Mouse (Mus musculus): ENCODE results near the gene Prdx5. TPM values are rescaled to one million over a fixed set of nuclear protein-coding genes. Genes with fewer than 3 reads are reported as not detected.
A peak's percentile ranks its signal among the peaks of the same experiment; 100 is the strongest.

Prdx5 gene
- polyA plus RNA-seq, 1 experiment from 2014 or later = 90.5 TPM

GRCm38 (mm10) chr19:6933436-6934194 lies 23.7 kb upstream of the Prdx5 start:
- Histone ChIP-seq H3K27ac (replicated peaks; ENCODE audit: low read depth, low read length) (no peak overlapping the region), H3K9me3 (ENCODE audit: control insufficient read depth, low read length) (no peaks in the 10 kb centered on the region), H3K4me2 (ENCODE audit: low read depth, severe bottlenecking) (peak overlapping the region; percentile 33), H3K4me1 (ENCODE audit: control insufficient read depth, insufficient read depth, low read length) (peaks cover 7% of the 10 kb centered on the region), H3K27me3 (ENCODE audit: control insufficient read depth, insufficient read depth, low read length) (peaks cover 66% of the 10 kb centered on the region), H3K9ac (ENCODE audit: low read length) (no peak overlapping the region), H3K36me3 (ENCODE audit: control insufficient read depth, insufficient read depth, low read length) (no peaks in the 10 kb centered on the region), H3K4me3 (ENCODE audit: low read depth, low read length) (peak overlapping the region; percentile 26)
- WGBS = 3% methylated on average over 57 of the region's 58 CpGs
- no peak for DNase-seq (ENCODE audit: low spot score)
- peak; percentile 26; the same call in 1 of the 2 replicates for ATAC-seq (ENCODE audit: insufficient number of reproducible peaks, low FRiP score, low TSS enrichment, low read depth)

- H3K9ac ChIP-seq (ENCODE audit: low read length) = no peak overlapping the region
Measured at GRCm38 (mm10) chr19:6933102-6933435, 23.2 kb upstream of the Prdx5 start.

GRCm38 (mm10) chr19:6932018-6932417 lies 22.1 kb upstream of the Prdx5 start:
- H3K9ac ChIP-seq (ENCODE audit: low read length) = no peak overlapping the region
- peaks cover 80% of the 10 kb centered on the region for H3K27me3 ChIP-seq (ENCODE audit: control insufficient read depth, insufficient read depth, low read length)
- WGBS = 62% methylated on average over 1 of the region's 1 CpGs
- no peak for ATAC-seq (ENCODE audit: insufficient number of reproducible peaks, low FRiP score, low TSS enrichment, low read depth)
- H3K4me2 ChIP-seq (ENCODE audit: low read depth, severe bottlenecking) = no peak overlapping the region
- H3K36me3 ChIP-seq (ENCODE audit: control insufficient read depth, insufficient read depth, low read length) = no peaks in the 10 kb centered on the region
- no peaks in the 10 kb centered on the region for H3K9me3 ChIP-seq (ENCODE audit: control insufficient read depth, low read length)
- DNase-seq (ENCODE audit: low spot score) = no peak
- no peak overlapping the region for H3K27ac ChIP-seq (replicated peaks; ENCODE audit: low read depth, low read length)
- H3K4me1 ChIP-seq (ENCODE audit: control insufficient read depth, insufficient read depth, low read length) = peaks cover 9% of the 10 kb centered on the region
- no peak overlapping the region for H3K4me3 ChIP-seq (ENCODE audit: low read depth, low read length)

More at GRCm38 (mm10) chr19:6933102-6933435, 23.2 kb upstream of the Prdx5 start:
- 18% methylated on average over 4 of the region's 4 CpGs for WGBS
- Histone ChIP-seq H3K9me3 (ENCODE audit: control insufficient read depth, low read length) (no peaks in the 10 kb centered on the region), H3K4me1 (ENCODE audit: control insufficient read depth, insufficient read depth, low read length) (peaks cover 8% of the 10 kb centered on the region), H3K27ac (replicated peaks; ENCODE audit: low read depth, low read length) (no peak overlapping the region), H3K36me3 (ENCODE audit: control insufficient read depth, insufficient read depth, low read length) (no peaks in the 10 kb centered on the region), H3K4me3 (ENCODE audit: low read depth, low read length) (peak overlapping the region; percentile 26), H3K4me2 (ENCODE audit: low read depth, severe bottlenecking) (no peak overlapping the region), H3K27me3 (ENCODE audit: control insufficient read depth, insufficient read depth, low read length) (peaks cover 69% of the 10 kb centered on the region)
- no peak for ATAC-seq (ENCODE audit: insufficient number of reproducible peaks, low FRiP score, low TSS enrichment, low read depth)
- DNase-seq (ENCODE audit: low spot score) = no peak

- Histone ChIP-seq H3K9me3 (ENCODE audit: control insufficient read depth, low read length) (no peaks in the 10 kb centered on the region), H3K36me3 (ENCODE audit: control insufficient read depth, insufficient read depth, low read length) (no peaks in the 10 kb centered on the region), H3K4me2 (ENCODE audit: low read depth, severe bottlenecking) (no peak overlapping the region), H3K27ac (replicated peaks; ENCODE audit: low read depth, low read length) (no peak overlapping the region), H3K9ac (ENCODE audit: low read length) (no peak overlapping the region), H3K4me3 (ENCODE audit: low read depth, low read length) (no peak overlapping the region), H3K27me3 (ENCODE audit: control insufficient read depth, insufficient read depth, low read length) (peaks cover 86% of the 10 kb centered on the region), H3K4me1 (ENCODE audit: control insufficient read depth, insufficient read depth, low read length) (peaks cover 9% of the 10 kb centered on the region)
- WGBS = 29% methylated on average over 2 of the region's 2 CpGs
- ATAC-seq (ENCODE audit: insufficient number of reproducible peaks, low FRiP score, low TSS enrichment, low read depth) (no peak), DNase-seq (ENCODE audit: low spot score) (no peak)
Measured at GRCm38 (mm10) chr19:6931002-6931401, 21.1 kb upstream of the Prdx5 start.

- no peak overlapping the region for H3K4me2 ChIP-seq (ENCODE audit: low read depth, severe bottlenecking)
- WGBS = 19% methylated on average over 9 of the region's 9 CpGs
Measured at GRCm38 (mm10) chr19:6928080-6928479, 18.2 kb upstream of the Prdx5 start.

GRCm38 (mm10) chr19:6926559-6927255 lies 16.8 kb upstream of the Prdx5 start:
- ATAC-seq (ENCODE audit: insufficient number of reproducible peaks, low FRiP score, low TSS enrichment, low read depth) = no peak
- Histone ChIP-seq H3K4me2 (ENCODE audit: low read depth, severe bottlenecking) (peak overlapping the region; percentile 32), H3K36me3 (ENCODE audit: control insufficient read depth, insufficient read depth, low read length) (no peaks in the 10 kb centered on the region), H3K4me1 (ENCODE audit: control insufficient read depth, insufficient read depth, low read length) (peaks cover 2% of the 10 kb centered on the region; the same call in 1 of the 2 replicates), H3K9ac (ENCODE audit: low read length) (peak overlapping the region; percentile 27; the same call in 1 of the 2 replicates), H3K9me3 (ENCODE audit: control insufficient read depth, low read length) (no peaks in the 10 kb centered on the region), H3K27ac (replicated peaks; ENCODE audit: low read depth, low read length) (no peak overlapping the region), H3K4me3 (ENCODE audit: low read depth, low read length) (peak overlapping the region; percentile 15), H3K27me3 (ENCODE audit: control insufficient read depth, insufficient read depth, low read length) (peaks cover 78% of the 10 kb centered on the region)
- 10% methylated on average over 26 of the region's 26 CpGs for WGBS
- peak; percentile 68 for DNase-seq (ENCODE audit: low spot score)

More at GRCm38 (mm10) chr19:6928080-6928479, 18.2 kb upstream of the Prdx5 start:
- H3K4me3 ChIP-seq (ENCODE audit: low read depth, low read length) = no peak overlapping the region
- H3K27me3 ChIP-seq (ENCODE audit: control insufficient read depth, insufficient read depth, low read length) = peaks cover 84% of the 10 kb centered on the region
- ATAC-seq (ENCODE audit: insufficient number of reproducible peaks, low FRiP score, low TSS enrichment, low read depth) (no peak), DNase-seq (ENCODE audit: low spot score) (no peak)
- H3K9me3 ChIP-seq (ENCODE audit: control insufficient read depth, low read length) = no peaks in the 10 kb centered on the region
- no peak overlapping the region for H3K9ac ChIP-seq (ENCODE audit: low read length)
- no peaks in the 10 kb centered on the region for H3K36me3 ChIP-seq (ENCODE audit: control insufficient read depth, insufficient read depth, low read length)
- no peak overlapping the region for H3K27ac ChIP-seq (replicated peaks; ENCODE audit: low read depth, low read length)
- 0 out of 2 replicates have a peak, but pooled peaks cover 2% of the 10 kb centered on the region for H3K4me1 ChIP-seq (ENCODE audit: control insufficient read depth, insufficient read depth, low read length)

- Histone ChIP-seq H3K36me3 (ENCODE audit: control insufficient read depth, insufficient read depth, low read length) (no peaks in the 10 kb centered on the region), H3K4me2 (ENCODE audit: low read depth, severe bottlenecking) (no peak overlapping the region; the same call in 1 of the 2 replicates), H3K4me1 (ENCODE audit: control insufficient read depth, insufficient read depth, low read length) (peaks cover 5% of the 10 kb centered on the region), H3K27ac (replicated peaks; ENCODE audit: low read depth, low read length) (no peak overlapping the region), H3K27me3 (ENCODE audit: control insufficient read depth, insufficient read depth, low read length) (peaks cover 69% of the 10 kb centered on the region), H3K9me3 (ENCODE audit: control insufficient read depth, low read length) (no peaks in the 10 kb centered on the region), H3K9ac (ENCODE audit: low read length) (no peak overlapping the region), H3K4me3 (ENCODE audit: low read depth, low read length) (peak overlapping the region; percentile 2; the same call in 1 of the 2 replicates)
- DNase-seq (ENCODE audit: low spot score) = no peak
- ATAC-seq (ENCODE audit: insufficient number of reproducible peaks, low FRiP score, low TSS enrichment, low read depth) = no peak
- WGBS = 7% methylated on average over 35 of the region's 40 CpGs
Measured at GRCm38 (mm10) chr19:6925611-6926329, 15.9 kb upstream of the Prdx5 start.

- DNase-seq (ENCODE audit: low spot score) (no peak), ATAC-seq (ENCODE audit: insufficient number of reproducible peaks, low FRiP score, low TSS enrichment, low read depth) (no peak)
- 2% methylated on average over 9 of the region's 9 CpGs for WGBS
- H3K27ac ChIP-seq (replicated peaks; ENCODE audit: low read depth, low read length) = no peak within 1 kb of the TSS
- no peak within 1 kb of the TSS for H3K9ac ChIP-seq (ENCODE audit: low read length)
- peak within 1 kb of the TSS; percentile 23; the same call in 1 of the 2 replicates for H3K4me2 ChIP-seq (ENCODE audit: low read depth, severe bottlenecking)
- H3K4me1 ChIP-seq (ENCODE audit: control insufficient read depth, insufficient read depth, low read length) = peaks cover 7% of the 10 kb centered on the region
- no peaks in the 10 kb centered on the region for H3K36me3 ChIP-seq (ENCODE audit: control insufficient read depth, insufficient read depth, low read length)
- peak within 1 kb of the TSS; percentile 2; the same call in 1 of the 2 replicates for H3K4me3 ChIP-seq (ENCODE audit: low read depth, low read length)
- peaks cover 67% of the 10 kb centered on the region for H3K27me3 ChIP-seq (ENCODE audit: control insufficient read depth, insufficient read depth, low read length)
- no peaks in the 10 kb centered on the region for H3K9me3 ChIP-seq (ENCODE audit: control insufficient read depth, low read length)
Measured at GRCm38 (mm10) chr19:6925307-6925573, 15.3 kb upstream of the Prdx5 start, which contains the start of gene Catsperz. TSS of gene Catsperz (minus strand) at chr19:6925380.

Measured in limb, embryonic 11.5 days (tissue).